Mouse (Mus musculus): Measurements from ENCODE around the gene Tbc1d10b.

Tbc1d10b gene

DNA sequence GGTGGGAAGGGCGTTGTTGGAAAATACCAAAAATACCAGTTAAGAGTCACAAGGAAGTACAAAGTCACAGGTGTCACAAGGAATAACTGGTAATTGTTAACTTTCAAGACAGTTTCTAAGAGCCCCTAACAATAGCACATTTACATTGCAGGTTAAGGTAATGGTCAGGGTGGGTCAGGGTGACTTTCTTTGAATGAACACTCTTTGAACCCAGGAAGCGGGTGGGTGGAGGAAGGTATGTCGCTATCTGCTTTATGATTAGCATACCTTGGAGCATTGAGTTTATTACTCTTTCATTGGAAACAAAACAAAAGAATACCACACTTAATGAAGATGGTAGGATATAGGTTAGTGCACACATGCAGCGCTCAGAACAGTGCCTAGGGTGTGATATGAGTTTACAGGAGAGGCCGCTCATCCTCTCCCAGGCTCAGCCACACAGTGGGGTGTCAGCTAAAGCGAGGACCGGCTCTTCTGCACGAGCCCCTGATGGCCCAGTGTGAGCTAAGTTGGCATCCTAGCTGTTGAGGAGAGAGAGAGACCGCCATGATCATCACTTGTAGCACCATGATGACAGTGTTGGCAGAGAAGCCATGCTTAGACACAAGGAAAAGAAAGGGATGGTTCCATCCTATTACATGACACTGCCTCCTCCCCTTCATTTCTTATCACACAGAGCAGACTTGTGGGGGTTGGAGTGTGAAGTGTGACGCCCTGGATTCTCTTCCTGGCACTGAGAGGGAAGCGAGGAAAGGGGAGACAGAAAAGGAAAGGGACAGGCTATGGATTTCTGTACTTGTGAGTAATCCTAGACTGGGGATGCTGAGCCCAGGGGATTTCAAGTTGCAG lies 17.1 kb upstream of the Tbc1d10b start:
- no peak for DNase-seq (ENCODE audit: low read depth in 2 of 2, low spot score in 2 of 2)

DNA sequence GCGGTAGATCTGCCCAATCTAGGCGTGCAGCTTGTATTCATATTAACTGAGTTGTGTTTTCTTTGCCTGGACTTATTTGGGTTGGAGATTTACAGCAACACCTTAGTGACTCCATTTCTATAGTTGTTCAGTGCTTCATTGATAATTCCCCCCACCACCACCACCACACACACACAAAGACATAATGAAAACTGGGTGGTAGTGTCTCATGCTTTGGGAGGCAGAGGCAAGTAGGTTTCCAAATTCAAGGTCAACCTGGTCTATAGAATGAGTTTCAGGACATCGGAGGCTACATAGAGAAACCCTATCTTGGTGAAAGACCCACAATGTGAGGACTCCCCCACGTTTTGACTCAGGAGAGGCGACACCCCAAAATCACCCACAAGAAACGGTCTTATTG lies 16.3 kb upstream of the Tbc1d10b start:
- no peak for DNase-seq (ENCODE audit: low read depth in 2 of 2, low spot score in 2 of 2)

DNA sequence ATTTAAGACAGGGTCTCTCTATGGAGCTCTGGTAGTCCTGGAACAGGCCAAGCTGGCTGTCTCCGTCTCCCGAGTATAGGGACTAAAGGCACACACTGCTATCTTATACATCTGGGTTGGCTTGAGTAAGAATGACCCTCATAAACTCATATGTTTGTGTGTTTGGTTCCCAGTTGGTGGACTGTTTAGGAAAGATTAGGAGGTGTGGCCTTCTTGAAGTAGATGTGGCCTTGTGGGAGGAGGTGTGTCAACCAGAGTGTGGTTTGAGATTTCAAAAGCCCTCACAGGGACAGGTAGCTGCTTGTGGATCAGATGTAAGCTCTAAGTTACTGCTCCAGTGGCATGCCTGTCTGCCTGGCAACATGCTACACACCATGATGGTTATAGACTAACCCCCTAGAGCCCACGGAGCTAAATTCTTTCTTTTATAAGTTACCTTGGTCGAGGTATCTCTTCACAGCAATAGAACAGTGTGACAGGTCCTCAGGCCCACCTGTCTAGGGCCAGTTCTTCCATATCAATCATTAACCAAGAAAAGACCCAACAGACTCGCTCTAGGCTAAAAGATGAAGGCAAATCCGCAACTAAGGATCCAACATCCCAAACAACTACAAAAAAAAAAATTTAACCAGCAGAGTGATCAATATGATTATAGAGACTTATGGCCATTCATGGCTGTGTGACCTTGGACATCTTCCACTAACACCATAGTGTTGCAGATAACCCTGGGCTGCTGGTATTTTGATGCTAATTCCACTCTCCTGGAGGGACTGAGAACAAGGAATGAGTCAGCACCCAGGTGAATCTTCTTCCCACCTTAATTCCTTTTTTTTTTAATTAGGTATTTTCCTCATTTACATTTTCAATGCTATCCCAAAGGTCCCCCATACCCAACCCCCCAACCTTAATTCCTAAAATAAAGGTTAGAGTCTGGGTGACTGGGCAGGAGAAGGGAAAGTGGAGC lies 15.5 kb upstream of the Tbc1d10b start:
- no peak for DNase-seq (ENCODE audit: low read depth in 2 of 2, low spot score in 2 of 2)

DNA sequence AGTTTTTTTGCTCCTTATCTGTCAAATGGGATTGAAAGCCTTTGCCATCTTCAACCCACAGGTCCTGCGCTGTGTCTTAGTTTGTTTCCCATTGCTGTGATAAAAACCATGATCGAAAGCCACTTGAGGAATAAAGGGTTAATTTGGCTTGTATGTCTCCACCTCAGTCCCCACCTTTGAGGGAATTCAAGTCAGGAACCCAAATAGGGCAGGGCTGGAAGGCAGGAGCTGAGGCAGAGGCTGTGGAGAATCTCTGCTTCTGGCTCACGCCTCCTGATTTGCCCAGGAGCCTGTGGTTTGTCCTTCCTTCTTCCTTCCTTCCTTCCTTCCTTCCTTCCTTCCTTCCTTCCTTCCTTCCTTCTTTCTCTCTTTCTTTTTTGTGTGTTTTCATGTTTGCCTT lies 14.8 kb upstream of the Tbc1d10b start:
- no peak for DNase-seq (ENCODE audit: low read depth in 2 of 2, low spot score in 2 of 2)

DNA sequence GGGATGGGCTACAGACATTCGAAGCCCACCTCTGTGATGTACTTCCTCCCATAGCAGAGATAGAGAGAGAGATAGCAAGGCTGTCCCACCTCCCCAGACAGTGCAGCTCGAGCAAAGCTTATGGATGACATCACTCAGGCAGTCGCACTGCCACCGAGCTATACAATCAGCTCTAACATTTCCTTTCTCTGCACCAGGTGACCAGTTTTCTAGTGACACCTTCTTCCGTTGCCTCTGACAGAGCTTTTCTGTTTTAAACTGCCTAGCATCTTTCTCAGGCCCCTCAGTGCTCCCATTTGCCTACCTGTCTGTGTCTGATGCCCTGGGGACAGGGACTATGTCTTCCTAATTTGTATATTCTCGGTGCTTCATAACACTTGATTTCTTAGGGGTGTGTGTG lies 12.2 kb upstream of the Tbc1d10b start:
- peak; percentile 20 to 42 for DNase-seq (ENCODE audit: low read depth in 2 of 2, low spot score in 2 of 2)

DNA sequence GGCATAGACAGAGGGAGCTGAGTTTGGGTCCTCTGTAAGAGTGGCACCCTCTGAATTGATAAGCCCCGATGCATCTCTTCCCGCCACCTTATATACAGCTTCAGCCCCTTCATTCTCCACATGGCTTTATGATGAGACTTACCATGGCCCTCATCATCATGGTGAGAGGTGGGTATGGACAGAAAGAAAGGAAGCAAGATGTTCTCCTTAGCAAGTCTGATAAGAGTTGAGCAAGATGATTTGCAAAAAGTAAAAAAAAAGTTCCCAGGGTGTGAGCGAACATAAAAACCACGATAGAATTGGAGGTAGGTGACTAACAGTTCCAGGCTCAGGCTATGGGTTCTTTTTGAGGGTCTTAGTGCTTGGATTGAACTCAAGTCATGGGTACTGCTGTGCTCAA lies 10.4 kb upstream of the Tbc1d10b start:
- no peak for DNase-seq (ENCODE audit: low read depth in 2 of 2, low spot score in 2 of 2)

DNA sequence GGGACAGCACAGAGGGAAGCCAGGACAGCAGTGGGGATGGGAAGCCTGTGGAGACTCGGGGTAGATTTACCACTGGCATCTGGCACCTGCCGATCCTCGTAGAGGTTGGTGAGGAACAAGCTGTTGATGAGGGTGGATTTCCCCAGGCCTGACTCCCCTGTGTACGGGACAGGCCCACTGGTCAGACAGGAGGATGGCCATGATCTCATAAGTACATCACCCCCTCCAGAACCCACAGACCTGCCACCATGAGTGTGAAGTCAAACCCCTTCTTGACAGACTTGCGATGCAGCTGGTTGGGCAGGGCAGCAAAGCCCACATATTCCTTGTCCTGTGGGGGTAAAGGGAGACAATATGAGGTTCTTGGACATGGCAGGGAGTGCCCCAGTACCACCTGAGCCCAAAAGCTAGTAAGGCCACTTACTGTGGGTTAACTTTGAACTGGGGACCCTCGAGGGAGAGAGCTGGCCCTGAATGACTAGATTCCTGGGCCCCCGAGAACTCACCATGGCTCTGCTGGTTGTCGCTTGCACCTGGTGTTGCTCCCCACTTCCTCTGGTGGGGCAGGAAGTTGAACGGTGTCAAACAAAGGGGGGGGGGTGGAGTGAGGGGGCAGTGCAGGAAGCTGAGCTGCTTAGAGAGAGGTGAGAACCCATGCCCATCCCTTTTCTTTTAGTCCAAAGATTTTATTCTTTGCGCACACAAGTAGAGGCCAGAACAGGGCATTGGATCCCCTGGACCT lies 9.8 kb upstream of the Tbc1d10b start:
- DNase-seq (ENCODE audit: low read depth in 2 of 2, low spot score in 2 of 2), result peak; percentile 43 to 56

DNA sequence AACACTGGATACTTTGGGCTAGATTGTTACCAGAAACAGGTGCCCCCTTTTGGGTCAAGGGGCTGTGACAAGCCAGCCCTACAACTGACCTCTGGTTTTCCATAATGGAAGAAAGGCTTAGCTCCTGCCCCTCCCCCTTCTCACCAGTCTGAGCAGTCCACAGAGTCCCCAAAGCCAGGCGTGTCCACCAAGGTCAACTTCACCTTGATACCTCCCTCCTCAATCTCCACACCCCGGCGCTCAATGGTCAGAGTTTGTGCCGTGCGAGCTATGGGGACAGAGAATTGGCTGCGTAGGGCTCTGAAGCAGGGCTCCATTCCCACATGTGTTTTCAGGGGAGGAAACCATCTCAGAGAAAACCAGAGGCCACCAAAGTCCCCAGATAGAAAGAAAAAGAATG lies 9.2 kb upstream of the Tbc1d10b start:
- DNase-seq (ENCODE audit: low read depth in 2 of 2, low spot score in 2 of 2), result no peak

DNA sequence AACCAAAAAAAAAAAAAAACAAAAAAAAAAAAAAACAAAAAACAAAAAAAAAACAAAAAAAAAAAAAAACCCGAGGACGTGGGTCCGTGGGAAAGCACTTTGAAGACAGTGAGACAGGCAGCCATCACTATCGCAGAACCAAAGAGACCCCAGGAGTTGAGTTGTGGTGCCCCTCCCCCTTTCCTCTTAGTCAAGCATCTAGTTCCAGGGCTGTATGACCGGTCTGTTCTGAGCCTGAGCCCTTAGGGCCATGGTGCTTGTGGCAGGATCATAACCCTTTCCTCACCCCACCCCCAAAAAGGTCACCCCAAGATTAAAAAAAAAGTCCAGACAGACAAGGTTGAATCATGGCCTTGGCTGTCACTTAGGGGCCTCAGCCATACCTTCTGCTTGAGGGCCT lies 8.0 kb upstream of the Tbc1d10b start:
- no peak for DNase-seq (ENCODE audit: low read depth in 2 of 2, low spot score in 2 of 2)

DNA sequence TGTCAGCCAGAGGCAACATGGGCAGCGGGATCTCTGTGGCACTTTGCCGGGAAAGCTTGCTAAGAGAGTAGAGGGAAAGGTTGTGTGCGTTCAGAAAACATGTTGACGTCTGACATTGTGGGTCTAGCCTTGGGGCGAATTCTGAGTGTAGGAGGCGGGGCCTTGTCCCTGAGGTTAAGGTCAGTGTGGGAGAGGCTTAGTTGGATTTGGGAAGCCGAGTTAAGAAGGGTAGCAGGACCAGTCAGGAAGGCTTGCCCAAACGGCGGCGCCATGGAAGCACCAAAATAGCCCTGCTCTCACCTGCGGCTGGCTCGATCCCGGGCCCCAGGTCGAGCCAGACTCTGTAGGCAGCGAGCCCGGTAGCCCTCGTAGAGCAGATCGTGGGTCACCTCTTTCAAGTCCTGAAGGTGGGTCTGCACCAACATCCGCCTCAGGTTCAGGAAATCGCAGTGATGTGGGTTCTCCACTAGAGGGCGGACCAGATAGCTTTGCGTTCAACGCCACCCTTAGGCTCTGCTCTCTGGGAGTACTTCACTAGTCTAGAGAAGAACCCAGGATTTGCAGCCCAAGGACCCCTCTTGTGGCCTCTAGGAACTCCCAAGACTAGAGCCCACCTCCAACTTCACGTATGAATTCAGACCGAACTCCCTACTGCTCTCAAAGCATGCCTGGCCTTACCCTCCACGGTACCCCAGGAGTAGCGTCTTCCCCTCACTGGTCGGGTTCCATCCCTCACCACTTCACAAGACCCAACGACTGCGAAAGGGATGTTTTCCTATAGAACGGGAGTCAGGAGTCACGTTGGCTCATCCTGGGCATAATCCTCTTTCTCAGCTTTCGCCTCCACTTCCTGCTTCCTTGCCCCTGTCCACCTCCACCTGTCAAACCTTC lies 7.0 kb upstream of the Tbc1d10b start:
- peak; percentile 65 to 79 for DNase-seq (ENCODE audit: low read depth in 2 of 2, low spot score in 2 of 2)

DNA sequence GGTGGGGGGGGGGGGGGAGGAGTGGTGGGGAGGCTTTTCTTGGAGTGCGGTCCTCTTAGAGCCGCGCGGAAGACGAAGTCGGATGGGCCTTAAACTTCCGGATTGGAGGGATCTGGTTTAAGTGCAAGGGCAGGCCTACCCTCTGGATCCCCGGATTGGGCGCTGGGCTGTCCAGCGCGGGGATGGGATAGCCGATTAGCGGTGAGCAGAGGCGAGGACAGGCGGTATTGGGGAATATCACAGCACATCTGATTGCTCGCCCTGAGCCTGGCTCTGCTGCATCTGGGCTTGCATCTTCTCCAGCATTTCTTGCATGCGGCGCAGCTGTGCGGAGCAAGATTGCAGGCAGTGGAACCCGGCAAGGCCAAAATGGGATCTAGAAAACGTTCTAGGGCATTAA lies 6.3 kb upstream of the Tbc1d10b start:
- no peak for DNase-seq (ENCODE audit: low read depth in 2 of 2, low spot score in 2 of 2)

DNA sequence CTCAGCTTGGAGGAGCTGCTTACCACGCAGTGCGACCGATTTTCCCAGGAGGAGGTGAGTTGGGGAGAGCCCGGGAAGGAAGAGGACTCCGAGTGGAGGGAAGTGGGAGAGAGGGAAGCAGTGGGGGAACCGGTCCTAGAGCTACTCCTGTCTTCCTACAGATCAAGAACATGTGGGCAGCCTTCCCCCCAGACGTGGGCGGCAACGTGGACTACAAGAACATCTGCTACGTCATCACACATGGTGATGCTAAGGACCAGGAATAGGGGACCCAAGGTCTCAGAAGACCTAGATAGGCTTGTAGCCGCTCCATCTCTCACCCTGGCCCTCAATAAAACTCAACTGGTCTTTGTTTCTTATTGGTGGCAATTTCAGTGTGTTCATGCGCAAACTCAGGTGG lies 5.7 kb upstream of the Tbc1d10b start:
- no peak for DNase-seq (ENCODE audit: low read depth in 2 of 2, low spot score in 2 of 2)

DNA sequence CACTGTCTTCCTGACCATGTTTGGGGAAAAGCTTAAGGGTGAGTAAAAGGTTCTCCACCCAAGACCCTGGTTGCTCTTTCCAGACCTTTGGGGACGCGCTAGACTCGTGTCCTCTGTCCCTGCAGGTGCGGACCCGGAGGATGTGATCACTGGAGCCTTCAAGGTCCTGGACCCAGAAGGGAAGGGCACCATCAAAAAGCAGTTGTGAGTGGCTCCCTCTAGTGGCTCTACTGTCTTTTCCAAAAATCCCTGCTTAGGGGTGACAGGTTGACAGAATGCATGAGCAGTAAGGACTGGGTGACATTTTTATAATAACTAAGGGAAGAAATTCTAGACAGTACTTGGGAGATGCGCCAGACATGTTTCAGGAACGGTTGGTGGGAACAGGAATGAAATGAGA lies 5.2 kb upstream of the Tbc1d10b start:
- peak in 1 of 2 experiments; percentile 48 for DNase-seq (ENCODE audit: low read depth in 2 of 2, low spot score in 2 of 2)

DNA sequence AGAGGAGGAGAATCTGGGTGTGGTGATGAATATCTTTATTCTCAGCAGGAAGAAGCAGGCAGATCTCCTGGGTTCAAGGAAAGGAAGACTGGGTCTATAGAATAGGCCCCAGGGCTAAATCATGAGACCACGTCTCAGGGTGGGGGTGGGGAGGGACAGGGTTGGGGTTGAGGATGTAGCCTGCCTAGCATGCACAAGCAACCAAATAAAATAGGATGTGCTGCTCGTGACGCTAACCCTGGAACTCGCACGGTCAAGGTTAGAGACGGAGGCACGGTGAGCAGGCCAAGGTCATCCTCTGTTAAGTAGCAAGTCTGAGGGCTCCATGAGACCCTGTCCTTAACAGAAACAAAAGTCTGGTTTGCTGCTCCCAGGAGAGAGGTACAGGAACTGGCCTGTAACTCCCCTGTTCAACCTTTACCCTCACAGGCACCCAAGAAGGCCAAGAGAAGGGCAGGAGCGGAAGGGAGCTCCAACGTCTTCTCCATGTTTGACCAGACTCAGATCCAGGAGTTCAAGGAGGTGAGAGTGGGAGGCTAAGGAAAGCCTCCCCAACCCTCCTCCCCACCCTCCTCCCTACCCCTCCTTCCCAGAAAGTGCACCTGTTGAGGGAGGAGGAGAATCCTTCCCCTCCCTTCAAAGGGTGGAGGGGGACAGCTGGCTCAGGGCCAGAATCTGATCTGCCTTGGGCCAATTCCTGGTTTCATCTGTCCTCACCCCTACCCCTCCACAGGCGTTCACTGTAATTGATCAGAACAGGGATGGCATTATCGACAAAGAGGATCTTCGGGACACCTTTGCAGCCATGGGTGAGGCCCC lies 4.4 kb upstream of the Tbc1d10b start:
- DNase-seq (ENCODE audit: low read depth in 2 of 2, low spot score in 2 of 2), result no peak

DNA sequence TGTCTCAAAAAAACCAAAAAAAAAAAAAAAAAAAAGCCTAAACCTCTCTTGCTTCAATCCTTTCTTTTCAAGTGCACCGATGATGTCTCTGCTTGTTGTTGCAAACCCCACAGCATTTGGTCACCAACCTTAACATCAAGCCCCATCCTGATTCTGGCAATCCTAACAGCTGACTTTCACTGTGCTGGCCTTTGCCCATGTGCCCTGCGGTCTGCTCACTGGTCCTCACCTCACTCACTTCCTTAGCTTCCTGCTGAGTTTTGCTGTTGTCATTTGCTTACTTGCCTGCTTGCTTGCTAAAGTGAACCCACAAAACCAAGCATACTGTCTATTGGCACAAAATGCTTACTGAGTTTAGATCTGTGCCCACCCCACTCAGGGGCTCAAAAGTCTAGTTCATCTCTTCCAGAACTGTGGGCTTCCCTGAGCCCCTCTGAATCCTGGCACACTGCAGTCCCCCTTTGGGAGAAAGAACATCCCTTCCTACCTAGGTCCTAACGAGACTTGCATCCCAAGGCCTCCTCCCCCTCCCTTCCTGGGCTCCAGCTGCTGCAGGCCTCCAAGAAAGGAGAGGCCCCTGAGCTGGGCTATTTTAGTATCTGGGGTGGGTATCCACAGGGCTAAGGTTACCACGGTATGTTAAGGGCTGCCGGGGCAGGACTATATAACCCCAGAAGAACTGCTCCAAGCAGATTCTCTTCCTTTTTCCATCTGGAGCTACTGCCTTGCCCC lies 2.9 kb upstream of the Tbc1d10b start:
- DNase-seq (ENCODE audit: low read depth in 2 of 2, low spot score in 2 of 2), result peak; percentile 31 to 32

DNA sequence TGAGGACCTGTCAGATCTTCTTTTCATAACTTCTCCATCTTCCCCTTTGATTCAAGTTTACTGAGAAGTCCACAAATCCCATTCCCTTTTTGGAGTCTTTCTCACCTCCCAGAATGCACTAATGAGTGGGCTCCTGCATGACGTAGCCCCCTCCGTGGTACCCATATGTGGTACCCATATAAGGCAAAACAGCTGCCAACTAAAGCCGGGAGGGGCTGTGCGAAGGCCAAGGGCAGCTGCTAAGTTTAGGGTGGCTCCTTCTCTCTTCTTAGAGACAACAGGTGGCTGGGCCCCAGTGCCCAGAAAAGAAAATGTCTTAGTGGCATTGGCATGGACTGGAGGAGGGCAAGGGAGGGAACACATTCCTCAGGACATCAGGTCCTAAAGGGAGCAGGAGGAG lies 2.0 kb upstream of the Tbc1d10b start:
- no peak for DNase-seq (ENCODE audit: low read depth in 2 of 2, low spot score in 2 of 2)

DNA sequence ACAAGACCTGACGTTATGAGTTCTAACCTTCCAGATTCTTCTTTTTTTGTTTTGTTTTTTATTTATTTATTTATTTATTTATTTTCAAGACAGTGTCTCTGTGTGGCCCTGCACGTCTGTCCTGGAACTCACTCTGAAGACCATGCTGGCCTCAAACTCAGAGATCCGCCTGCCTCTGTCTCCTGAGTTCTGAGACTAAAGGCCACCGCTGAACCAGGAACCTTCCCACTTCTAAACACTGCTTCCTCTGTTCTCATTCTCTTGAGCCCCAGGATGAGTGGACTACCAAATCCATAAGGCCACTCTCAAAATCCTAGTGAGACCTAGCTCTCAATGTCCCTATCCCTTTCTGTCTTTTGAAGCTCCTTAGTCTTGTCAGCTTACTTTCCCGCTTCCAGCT lies 1.6 kb upstream of the Tbc1d10b start:
- DNase-seq (ENCODE audit: low read depth in 2 of 2, low spot score in 2 of 2), result no peak

DNA sequence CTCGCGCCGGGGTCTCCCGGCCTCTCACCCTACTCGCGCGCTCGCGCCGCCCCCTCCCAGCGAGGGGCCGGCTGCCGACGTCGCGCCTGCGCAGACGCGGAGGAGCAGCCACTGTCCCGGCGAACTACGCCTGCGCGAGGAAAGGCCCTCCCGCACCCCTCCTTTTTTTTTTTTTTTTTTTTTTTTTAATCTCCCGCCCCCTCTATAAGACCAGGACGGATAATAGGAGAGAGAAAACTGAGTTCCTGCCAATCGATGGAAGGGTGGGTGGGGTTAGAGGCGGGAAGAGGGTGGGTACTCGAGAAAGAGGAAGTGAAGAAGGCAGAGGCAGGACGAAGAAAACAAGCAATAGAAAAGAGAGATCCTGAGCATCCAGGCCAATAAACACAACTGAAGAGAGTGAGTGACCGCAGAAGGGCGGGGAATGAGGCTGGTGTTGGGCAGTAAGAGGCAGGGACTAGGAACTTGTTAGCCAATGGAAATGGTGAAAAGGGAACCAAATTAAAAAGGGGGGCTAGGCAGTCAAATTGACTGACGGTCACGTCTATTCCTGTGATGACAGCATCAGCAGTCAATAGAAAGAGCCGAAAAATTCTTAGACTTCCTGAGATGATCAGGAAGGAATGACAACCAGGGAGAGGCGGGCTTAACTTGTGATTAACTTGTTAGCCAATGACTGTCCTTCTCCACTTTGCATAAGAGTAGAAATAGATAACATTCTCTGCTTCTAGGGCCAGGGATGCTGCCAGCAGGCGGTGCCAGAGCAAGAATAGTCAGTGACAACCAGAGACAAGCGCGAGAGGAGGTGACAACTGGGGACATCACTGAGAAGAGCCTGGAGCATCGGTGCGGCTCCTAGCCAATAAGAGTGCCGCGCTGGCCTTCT lies 528 bp upstream of the Tbc1d10b start, which contains the start of gene Mylpf:
Gene Mylpf (plus strand): TSS at position 338 of the 886 bp plus-strand sequence.
- DNase-seq (ENCODE audit: low read depth in 2 of 2, low spot score in 2 of 2), result peak; percentile 91 to 95
